ENCODE assay signal across 20 mouse cellular contexts in the genomic region with DNA sequence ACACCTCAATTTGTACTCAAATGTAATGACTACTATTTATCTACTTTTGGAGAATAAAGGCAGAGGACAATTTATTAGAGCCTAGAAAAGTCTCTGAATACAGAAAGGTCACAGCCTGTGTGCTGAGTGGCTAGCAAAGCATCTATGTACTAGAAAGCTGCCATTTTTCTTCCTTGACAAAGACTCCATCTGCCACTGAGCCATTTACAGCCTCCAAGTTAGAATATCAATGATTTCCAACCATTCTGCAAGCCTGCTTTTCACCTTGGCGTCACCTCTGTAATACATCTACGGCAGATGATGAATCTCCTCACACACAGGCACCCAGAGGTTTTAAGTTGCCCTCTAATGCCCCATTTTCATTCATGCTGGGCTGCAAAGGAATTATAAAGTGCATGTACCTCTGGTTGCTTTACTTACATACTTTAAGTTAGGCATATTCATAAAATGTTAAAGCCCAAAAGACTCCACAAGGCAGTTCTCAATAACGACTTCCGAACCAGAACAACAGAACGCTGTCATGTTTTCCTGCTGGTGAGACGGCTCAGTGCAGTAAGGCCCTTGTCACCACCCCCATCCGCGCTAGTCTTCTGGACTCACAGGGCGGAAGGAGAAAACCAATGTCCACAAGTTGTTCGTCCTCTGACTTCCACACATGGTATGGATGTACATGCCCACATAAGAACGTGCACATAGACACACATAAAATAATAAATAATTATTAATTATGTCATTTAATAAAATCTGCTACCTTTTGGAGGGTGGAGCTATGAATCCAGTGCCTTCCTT.
DNase-seq lines count a peak whose midpoint lies in the region; ATAC-seq and TF ChIP-seq lines count a peak whose summit lies in the region.
"Had no signal": no experiment of that assay in that cellular context is flagged by ENCODE, and none has a peak within 500 bp of the region (broad histone marks: within the 10 kb centered on the region; RNA-seq: fewer than 3 reads in every experiment).

No protein-coding gene starts in this region.

- 71% methylated on average over 11 of the region's 11 CpGs for WGBS in forebrain, embryonic 15.5 days
- WGBS in limb, embryonic 10.5 days: 79% methylated on average over 11 of the region's 11 CpGs

- H3K4me3 ChIP-seq in forebrain, embryonic 15.5 days: no peak overlapping the region
- H3K4me3 ChIP-seq in limb, embryonic 10.5 days: no peak overlapping the region
- H3K4me3 ChIP-seq in layer of hippocampus, adult 2 months: no peak overlapping the region
- H3K4me3 ChIP-seq: erythroblast, embryonic 14.5 days; heart, embryonic 10.5 days; liver, embryonic 12.5 days had no signal

- no peak overlapping the region for H3K9ac ChIP-seq in forebrain, embryonic 15.5 days (replicated peaks)
- H3K9ac ChIP-seq: liver, embryonic 12.5 days; lung, embryonic 14.5 days had no signal

- DNase-seq in heart, adult 11 months: peak; percentile 68
- DNase-seq in heart, adult 18-20 months: no peak
- DNase-seq in ZHBTc4 (ENCODE audit: low read depth, low spot score): peak; percentile 55
- no peak for DNase-seq in limb, embryonic 10.5 days (ENCODE audit: low spot score)
- no peak for DNase-seq in lung, postnatal 36 days
- no peak for DNase-seq in layer of hippocampus, adult 2 months (ENCODE audit: low spot score in 2 of 2)
- DNase-seq: adrenal gland, postnatal 36 days; cerebellum, adult 9-10 months; gastrocnemius, postnatal 25 days; heart, postnatal 10 days; left cerebral cortex, postnatal 4 days; lung, embryonic 14.5 days; right cerebral cortex, postnatal 14 days; thymus, postnatal 25 days had no signal

- TF ChIP-seq CTCF in layer of hippocampus, adult 2 months (conservative IDR thresholded peaks at IDR 0.05): no peak

- no peaks in the 10 kb centered on the region for H3K9me3 ChIP-seq in forebrain, embryonic 15.5 days
- H3K9me3 ChIP-seq in limb, embryonic 10.5 days (replicated peaks): no peaks in the 10 kb centered on the region
- H3K9me3 ChIP-seq: heart, embryonic 10.5 days; liver, embryonic 12.5 days had no signal

- H3K4me2 ChIP-seq in forebrain, embryonic 15.5 days (replicated peaks): no peak overlapping the region
- H3K4me2 ChIP-seq: liver, embryonic 12.5 days; lung, embryonic 14.5 days had no signal

- H3K27me3 ChIP-seq in forebrain, embryonic 15.5 days: no peaks in the 10 kb centered on the region
- no peaks in the 10 kb centered on the region for H3K27me3 ChIP-seq in limb, embryonic 10.5 days (ENCODE audit: low read depth, poor library complexity, severe bottlenecking)
- H3K27me3 ChIP-seq: liver, embryonic 12.5 days had no signal

- no peaks in the 10 kb centered on the region for H3K36me3 ChIP-seq in forebrain, embryonic 15.5 days
- H3K36me3 ChIP-seq in limb, embryonic 10.5 days: 0 out of 2 replicates have a peak, but pooled peaks cover 3% of the 10 kb centered on the region
- H3K36me3 ChIP-seq: liver, embryonic 12.5 days had no signal

- H3K4me1 ChIP-seq in forebrain, embryonic 15.5 days: peaks cover 19% of the 10 kb centered on the region
- H3K4me1 ChIP-seq in limb, embryonic 10.5 days: peaks cover 36% of the 10 kb centered on the region

- peak; percentile 54; the same call in 1 of the 2 replicates for ATAC-seq in forebrain, embryonic 15.5 days (replicated peaks)
- ATAC-seq in activated CD4-positive, CD25-positive, alpha-beta regulatory T cell, adult 4 months: no peak
- ATAC-seq: inflammation-experienced regulatory T-cells, adult 6 months; liver, embryonic 12.5 days had no signal

- H3K27ac ChIP-seq in forebrain, embryonic 15.5 days (replicated peaks): peak overlapping the region; percentile 57
- H3K27ac ChIP-seq in limb, embryonic 10.5 days: 0 out of 2 replicates have a peak overlapping the region, but pooled peaks have one; percentile 27
- no peak overlapping the region for H3K27ac ChIP-seq in layer of hippocampus, adult 2 months
- H3K27ac ChIP-seq: heart, embryonic 10.5 days; liver, embryonic 12.5 days had no signal

Comparison
In these comparisons a context has a peak if more than half of its experiments do, and no peak if none do; other contexts are left out.
1. DNase-seq: peak in heart, adult 11 months (single experiment) and ZHBTc4 (single experiment); none in heart, adult 18-20 months (0 of 2), limb, embryonic 10.5 days (single experiment), lung, postnatal 36 days (single experiment) and layer of hippocampus, adult 2 months (0 of 2).